Mouse (Mus musculus): ENCODE measurements around the gene Kremen1.

Gene Kremen1

GRCm38 (mm10) chr11:5261508-5262392, at the start of gene Kremen1:
Gene Kremen1 (minus strand): TSS chr11:5261558.
- in situ Hi-C loops (cut with MboI, MseI): no loop called here

- in situ Hi-C loops (cut with MboI, MseI): no loop called here
These were observed 45.9 kb upstream of the Kremen1 start for GRCm38 (mm10) chr11:5307024-5307905.

- in situ Hi-C loops (cut with MboI, MseI): no loop called here
These were observed 44.7 kb upstream of the Kremen1 start for GRCm38 (mm10) chr11:5306017-5306416.

GRCm38 (mm10) chr11:5304526-5304925, 43.2 kb upstream of the Kremen1 start:
- in situ Hi-C loops (cut with MboI, MseI): loop anchor here (5.0 kb wide), 1 partner anchor 43 kb away; no protein-coding TSS in a partner anchor

- in situ Hi-C loops (cut with MboI, MseI): no loop called here
These were observed 36.6 kb upstream of the Kremen1 start for GRCm38 (mm10) chr11:5298007-5298372.

GRCm38 (mm10) chr11:5297148-5298006, 36.0 kb upstream of the Kremen1 start:
- in situ Hi-C loops (cut with MboI, MseI): no loop called here

- in situ Hi-C loops (cut with MboI, MseI): no loop called here
These were observed 35.3 kb upstream of the Kremen1 start for GRCm38 (mm10) chr11:5296576-5297115.

GRCm38 (mm10) chr11:5294805-5295204, 33.4 kb upstream of the Kremen1 start:
- in situ Hi-C loops (cut with MboI, MseI): no loop called here

- in situ Hi-C loops (cut with MboI, MseI): no loop called here
These were observed 29.3 kb upstream of the Kremen1 start for GRCm38 (mm10) chr11:5290691-5291090.

- in situ Hi-C loops (cut with MboI, MseI): loop anchor here (5.0 kb wide), 1 partner anchor 177 kb away; no protein-coding TSS in a partner anchor
These were observed 28.6 kb upstream of the Kremen1 start for GRCm38 (mm10) chr11:5289826-5290580.

GRCm38 (mm10) chr11:5283987-5284386, 22.6 kb upstream of the Kremen1 start:
- in situ Hi-C loops (cut with MboI, MseI): loop anchor here (5.0 kb wide), 1 partner anchor 102 kb away; no protein-coding TSS in a partner anchor

- in situ Hi-C loops (cut with MboI, MseI): loop anchor here (5.0 kb wide), 1 partner anchor 99 kb away; no protein-coding TSS in a partner anchor
These were observed 19.6 kb upstream of the Kremen1 start for GRCm38 (mm10) chr11:5280932-5281331.

GRCm38 (mm10) chr11:5278463-5278862, 17.1 kb upstream of the Kremen1 start:
- in situ Hi-C loops (cut with MboI, MseI): no loop called here

GRCm38 (mm10) chr11:5277307-5277971, 16.1 kb upstream of the Kremen1 start:
- in situ Hi-C loops (cut with MboI, MseI): no loop called here

- in situ Hi-C loops (cut with MboI, MseI): no loop called here
These were observed 13.9 kb upstream of the Kremen1 start for GRCm38 (mm10) chr11:5275216-5275615.

- in situ Hi-C loops (cut with MboI, MseI): no loop called here
These were observed 11.3 kb upstream of the Kremen1 start for GRCm38 (mm10) chr11:5272536-5273234.

GRCm38 (mm10) chr11:5272066-5272360, 10.7 kb upstream of the Kremen1 start:
- in situ Hi-C loops (cut with MboI, MseI): no loop called here

GRCm38 (mm10) chr11:5271274-5272065, 10.1 kb upstream of the Kremen1 start:
- in situ Hi-C loops (cut with MboI, MseI): no loop called here
